Comparison of ENCODE assay signal across 11 mouse cellular contexts in the genomic region with DNA sequence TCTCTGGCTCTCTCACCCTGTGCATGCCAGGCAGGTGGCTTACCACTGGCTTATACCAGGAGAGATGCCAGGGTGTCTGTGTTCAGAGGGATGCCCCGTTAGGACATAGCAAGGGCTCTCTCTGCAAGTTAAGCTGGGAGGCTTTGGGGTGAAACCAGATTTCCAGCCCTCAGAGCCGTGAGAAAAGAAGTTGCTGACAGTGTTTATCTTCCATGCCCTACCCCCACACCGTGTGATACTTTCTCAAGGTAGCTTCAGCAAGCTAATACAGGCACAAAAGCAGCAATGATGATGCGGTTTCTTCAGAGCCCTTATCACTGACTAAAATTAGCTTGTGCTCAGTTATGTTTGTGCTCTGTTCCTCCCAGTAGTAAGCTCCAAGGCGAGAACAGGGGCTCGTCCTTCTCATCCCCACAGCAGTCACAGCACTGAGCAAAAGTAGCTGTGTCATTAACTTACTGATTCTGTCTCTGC. TPM values are rescaled to one million over a fixed set of nuclear protein-coding genes. Genes with fewer than 3 reads are reported as not detected.
DNase-seq lines count a peak whose midpoint lies in the region; ATAC-seq and TF ChIP-seq lines count a peak whose summit lies in the region.
"Had no signal": no experiment of that assay in that cellular context is flagged by ENCODE, and none has a peak within 500 bp of the region (broad histone marks: within the 10 kb centered on the region; RNA-seq: fewer than 3 reads in every experiment).

No protein-coding gene starts in this region.

- no peak overlapping the region for H3K9ac ChIP-seq in kidney, embryonic 15.5 days
- H3K9ac ChIP-seq in liver, postnatal 0 days (replicated peaks), result no peak overlapping the region
- H3K9ac ChIP-seq in forebrain, embryonic 14.5 days (ENCODE audit: low read length), result no peak overlapping the region
- H3K9ac ChIP-seq: hindbrain, embryonic 15.5 days; limb, embryonic 12.5 days had no signal

- H3K36me3 ChIP-seq in kidney, embryonic 15.5 days, result no peaks in the 10 kb centered on the region
- no peaks in the 10 kb centered on the region for H3K36me3 ChIP-seq in liver, postnatal 0 days (replicated peaks; ENCODE audit: insufficient read depth, low read length)
- H3K36me3 ChIP-seq in forebrain, embryonic 14.5 days (ENCODE audit: control insufficient read depth, insufficient read depth, low read length), result no peaks in the 10 kb centered on the region
- H3K36me3 ChIP-seq: hindbrain, embryonic 15.5 days; limb, embryonic 12.5 days had no signal

- no peak for ATAC-seq in kidney, embryonic 15.5 days (replicated peaks; ENCODE audit: low FRiP score)
- peak; percentile 80 for ATAC-seq in liver, postnatal 0 days
- no peak for ATAC-seq in forebrain, embryonic 14.5 days

- no peak for DNase-seq in kidney, postnatal 14 days
- peak; percentile 34 for DNase-seq in c-Kit-positive CD71-negative TER-119-negative erythroid progenitor cells, embryonic 14.5 days (ENCODE audit: low read depth)
- peak; percentile 41 for DNase-seq in heart, adult 8-10 months (ENCODE audit: low spot score)
- DNase-seq in liver, postnatal 0 days, result peak; percentile 16
- no peak for DNase-seq in urinary bladder, postnatal 36 days (ENCODE audit: low spot score in 2 of 2)
- no peak for DNase-seq in forebrain, embryonic 14.5 days (ENCODE audit: low spot score)
- no peak for DNase-seq in gastrocnemius, postnatal 4 days (ENCODE audit: low spot score in 2 of 2)
- DNase-seq: thymus, postnatal 25 days had no signal

- TF ChIP-seq CTCF in liver, postnatal 0 days (IDR thresholded peaks at IDR 0.05; ENCODE audit: low read depth), result no peak

- peak; percentile 25; the same call in 1 of the 2 replicates for TF ChIP-seq EP300 in liver, postnatal 0 days (IDR thresholded peaks at IDR 0.05; ENCODE audit: low read depth)

- H3K4me3 ChIP-seq in kidney, embryonic 15.5 days (replicated peaks), result no peak overlapping the region
- no peak overlapping the region for H3K4me3 ChIP-seq in liver, postnatal 0 days (ENCODE audit: low read depth, low read length)
- H3K4me3 ChIP-seq in forebrain, embryonic 14.5 days (ENCODE audit: low read depth, low read length), result no peak overlapping the region
- H3K4me3 ChIP-seq: hindbrain, embryonic 15.5 days; limb, embryonic 12.5 days had no signal

- 65% methylated on average over 6 of the region's 6 CpGs for WGBS in kidney, embryonic 15.5 days
- WGBS in liver, postnatal 0 days (ENCODE audit: insufficient replicate concordance), result 34% methylated on average over 6 of the region's 6 CpGs
- WGBS in forebrain, embryonic 14.5 days, result 67% methylated on average over 6 of the region's 6 CpGs

- peak overlapping the region; percentile 32; the same call in 1 of the 2 replicates for H3K27ac ChIP-seq in kidney, embryonic 15.5 days
- peak overlapping the region; percentile 66 for H3K27ac ChIP-seq in liver, postnatal 0 days (ENCODE audit: low read depth)
- H3K27ac ChIP-seq in forebrain, embryonic 14.5 days (ENCODE audit: low read depth, low read length), result no peak overlapping the region
- H3K27ac ChIP-seq: hindbrain, embryonic 15.5 days; limb, embryonic 12.5 days had no signal

- no peaks in the 10 kb centered on the region for H3K9me3 ChIP-seq in kidney, embryonic 15.5 days (replicated peaks)
- H3K9me3 ChIP-seq in liver, postnatal 0 days (ENCODE audit: low read length), result no peaks in the 10 kb centered on the region
- H3K9me3 ChIP-seq in forebrain, embryonic 14.5 days (replicated peaks; ENCODE audit: control insufficient read depth, low read length), result no peaks in the 10 kb centered on the region
- H3K9me3 ChIP-seq: hindbrain, embryonic 15.5 days; limb, embryonic 12.5 days had no signal

- H3K4me2 ChIP-seq in kidney, embryonic 15.5 days, result no peak overlapping the region
- peak overlapping the region; percentile 51 for H3K4me2 ChIP-seq in liver, postnatal 0 days (ENCODE audit: low read depth, low read length)
- H3K4me2 ChIP-seq in forebrain, embryonic 14.5 days (ENCODE audit: low read length), result no peak overlapping the region
- H3K4me2 ChIP-seq: hindbrain, embryonic 15.5 days; limb, embryonic 12.5 days had no signal

- 0 out of 2 replicates have a peak, but pooled peaks cover 4% of the 10 kb centered on the region for H3K4me1 ChIP-seq in kidney, embryonic 15.5 days
- H3K4me1 ChIP-seq in liver, postnatal 0 days (ENCODE audit: insufficient read depth), result peaks cover 7% of the 10 kb centered on the region; the same call in 1 of the 2 replicates
- H3K4me1 ChIP-seq in forebrain, embryonic 14.5 days (ENCODE audit: control insufficient read depth, insufficient read depth, low read length), result no peaks in the 10 kb centered on the region
- H3K4me1 ChIP-seq: hindbrain, embryonic 15.5 days; limb, embryonic 12.5 days had no signal

- no peaks in the 10 kb centered on the region for H3K27me3 ChIP-seq in kidney, embryonic 15.5 days
- H3K27me3 ChIP-seq in liver, postnatal 0 days (ENCODE audit: insufficient read depth, low read length), result no peaks in the 10 kb centered on the region
- H3K27me3 ChIP-seq in forebrain, embryonic 14.5 days (replicated peaks; ENCODE audit: control insufficient read depth, insufficient read depth, low read length), result no peaks in the 10 kb centered on the region
- H3K27me3 ChIP-seq: hindbrain, embryonic 15.5 days; limb, embryonic 12.5 days had no signal

RNA-seq across cellular contexts. Expression of a gene that starts 42.4 kb away (rescaled TPM):
- 6.2 and 6.4 TPM in 2 replicates for polyA plus RNA-seq in kidney, embryonic 15.5 days (2015; fragmentation: Nextera tagmentation; extraction: Ambion mirVana)
- total RNA-seq in heart, adult 8-10 months (2022), result 100 to 1,000 TPM; 103 to 117 (median 111) TPM
- 2.0 and 2.3 TPM in 2 replicates for polyA plus RNA-seq in liver, postnatal 0 days (2015; fragmentation: Nextera tagmentation; extraction: Ambion mirVana)
- polyA plus RNA-seq in forebrain, embryonic 14.5 days (2014; fragmentation: Nextera tagmentation; extraction: Ambion mirVana), result 5.9 and 7.6 TPM in 2 replicates
- 1 to 10 TPM; 6.4 to 6.5 TPM for total RNA-seq in gastrocnemius, postnatal 4 days (2021)

Comparison
In these comparisons a context has a peak if more than half of its experiments do, and no peak if none do; other contexts are left out.
1. DNase-seq: peak in c-Kit-positive CD71-negative TER-119-negative erythroid progenitor cells, embryonic 14.5 days (single experiment), heart, adult 8-10 months (single experiment) and liver, postnatal 0 days (single experiment); none in kidney, postnatal 14 days (single experiment), urinary bladder, postnatal 36 days (0 of 2), forebrain, embryonic 14.5 days (single experiment) and gastrocnemius, postnatal 4 days (0 of 2).